Mouse (Mus musculus) CD8-positive naive resting alpha-beta T cell, adult 2 months (primary cell): ENCODE measurements around the gene Gria1.

Experiments
- DNase-seq, 2 experiments: peaks; one replicate each; pipeline ENCODE4 v3.0.0; 2022; ENCODE audit warnings: low read depth in 2 of 2, low spot score in 2 of 2

The Gria1 gene

DNA sequence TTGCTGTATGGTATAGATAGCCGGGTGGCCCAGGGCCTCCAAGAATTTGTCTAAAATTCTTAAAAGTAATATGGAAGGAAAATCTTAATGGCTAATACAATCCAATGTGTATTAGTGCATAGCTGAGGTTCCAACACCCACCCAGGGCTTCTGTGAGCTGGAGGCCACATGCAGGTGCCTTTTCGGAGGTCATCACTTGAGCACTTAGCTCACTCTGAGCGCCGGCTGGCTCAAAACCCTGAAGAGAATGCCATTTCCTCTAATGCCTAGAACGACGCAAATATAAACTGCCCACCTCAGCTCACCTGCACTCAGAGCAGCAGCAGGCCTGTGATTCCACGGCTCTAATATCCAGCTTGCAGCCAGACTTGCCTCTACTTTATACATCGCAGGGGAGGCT is 148.9 kb downstream of the Gria1 start:
- DNase-seq = no peak

DNA sequence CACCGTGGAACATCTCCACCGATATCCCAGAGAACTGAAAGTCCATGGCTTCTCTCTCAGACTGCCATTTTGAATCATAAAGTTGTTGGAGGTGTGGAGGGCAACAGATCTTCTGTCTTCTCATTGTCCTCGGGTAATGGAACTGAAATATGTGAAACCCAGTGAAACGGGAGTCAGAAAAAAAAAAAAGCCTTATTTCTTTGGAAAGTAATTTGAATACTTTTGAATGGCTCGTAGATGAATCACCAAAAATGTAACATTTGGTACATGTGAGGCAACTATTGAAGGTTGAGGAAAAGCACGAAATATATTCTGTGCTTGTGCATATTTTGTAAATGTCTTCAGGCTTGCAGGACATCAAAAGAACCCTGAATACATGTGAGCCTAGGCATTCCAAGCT is 151.7 kb downstream of the Gria1 start:
- DNase-seq = no peak

DNA sequence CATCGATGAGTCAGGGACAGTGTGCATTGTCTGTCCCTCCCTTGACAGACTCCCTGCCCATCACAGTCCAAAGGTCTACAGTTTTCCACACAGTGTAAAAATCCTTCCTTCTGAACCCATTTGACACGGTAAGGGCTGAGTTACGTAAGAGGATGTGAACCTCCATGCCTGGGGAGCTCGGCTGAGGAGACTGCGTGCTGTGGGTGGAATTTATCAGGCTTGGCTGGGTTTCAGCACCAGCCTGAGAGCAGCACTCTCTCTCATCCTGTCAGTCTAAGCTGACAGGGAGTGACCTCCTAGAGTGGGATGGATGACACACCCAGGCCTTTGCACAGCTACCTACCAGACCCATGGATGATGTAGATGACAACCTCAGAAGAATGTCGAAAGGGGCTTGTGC is 158.9 kb downstream of the Gria1 start:
- DNase-seq = no peak

DNA sequence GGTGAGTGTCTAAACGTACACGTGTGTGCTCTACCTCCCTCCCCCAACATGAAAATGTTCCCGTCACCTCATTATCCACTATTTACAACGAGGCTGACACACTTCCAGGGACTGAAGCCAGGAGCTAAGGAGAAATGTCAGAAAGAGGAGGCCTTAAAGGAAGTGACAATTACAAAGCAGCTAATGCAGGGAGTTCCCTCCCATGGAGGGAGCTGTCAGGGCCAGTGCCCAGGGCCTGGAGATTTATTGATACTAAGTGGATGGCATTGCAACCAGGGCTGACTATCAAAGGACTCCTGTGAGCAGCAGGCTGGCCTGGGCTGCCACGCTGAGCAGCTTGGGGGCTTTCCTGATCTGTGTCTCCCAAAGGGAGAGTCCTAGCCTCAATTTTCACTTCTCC is 163.0 kb downstream of the Gria1 start:
- no peak for DNase-seq

DNA sequence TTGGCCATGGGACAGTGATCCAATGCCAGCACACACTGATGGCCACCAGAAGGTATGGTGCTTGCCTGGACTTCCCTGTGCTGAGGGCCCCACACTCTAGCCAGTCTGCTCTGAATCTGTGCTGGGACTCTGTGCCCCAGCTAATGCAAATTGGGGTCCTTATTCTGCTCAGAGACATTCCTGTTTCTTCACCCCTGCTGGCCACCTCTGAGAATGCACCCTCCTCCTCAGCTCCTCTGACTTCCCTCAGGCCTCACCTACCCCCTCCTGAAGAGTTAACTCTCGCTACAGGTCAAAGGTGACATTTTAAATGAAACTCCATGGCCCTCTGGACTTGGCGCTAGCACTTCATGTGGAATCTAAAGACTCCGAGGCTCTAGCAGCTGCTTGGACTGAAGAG is 165.4 kb downstream of the Gria1 start:
- DNase-seq = no peak

DNA sequence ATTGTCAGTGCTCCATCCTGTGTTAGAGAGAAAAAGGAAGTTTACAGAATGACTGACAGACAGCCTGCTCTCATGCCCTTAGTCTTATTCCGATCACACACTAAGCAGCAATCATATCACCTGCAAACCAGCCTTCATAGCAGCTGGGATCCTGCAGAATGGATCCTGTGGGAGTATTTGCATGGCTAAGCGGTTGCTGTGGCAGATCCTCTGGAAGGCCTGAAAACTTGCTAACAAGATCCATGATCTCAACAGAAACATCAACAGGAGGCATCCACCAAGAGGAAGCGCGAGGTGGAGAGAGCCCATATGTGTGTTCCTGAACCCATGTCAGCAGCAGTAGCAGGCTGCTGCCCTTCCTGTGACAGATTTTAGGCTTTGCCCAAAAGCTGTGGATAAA is 173.0 kb downstream of the Gria1 start:
- DNase-seq = no peak

DNA sequence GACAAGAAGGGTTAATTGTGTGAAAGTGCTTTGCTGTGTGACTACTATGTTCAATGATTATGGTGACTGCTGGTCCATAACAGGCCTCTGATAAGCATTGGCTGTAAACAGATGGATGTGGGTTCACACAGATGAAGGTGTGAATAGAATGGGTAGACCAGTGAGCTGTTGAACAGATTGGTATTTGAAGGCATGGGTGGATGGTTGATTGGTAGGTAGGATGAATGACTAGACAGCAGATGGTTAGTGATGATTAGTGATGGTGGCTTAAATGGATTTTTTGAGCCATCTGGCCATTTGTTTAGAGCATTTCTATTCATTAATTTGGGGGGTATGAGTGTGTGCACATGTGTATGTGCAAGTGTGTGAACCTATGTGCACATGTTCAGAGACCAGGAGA is 173.9 kb downstream of the Gria1 start:
- DNase-seq = no peak

DNA sequence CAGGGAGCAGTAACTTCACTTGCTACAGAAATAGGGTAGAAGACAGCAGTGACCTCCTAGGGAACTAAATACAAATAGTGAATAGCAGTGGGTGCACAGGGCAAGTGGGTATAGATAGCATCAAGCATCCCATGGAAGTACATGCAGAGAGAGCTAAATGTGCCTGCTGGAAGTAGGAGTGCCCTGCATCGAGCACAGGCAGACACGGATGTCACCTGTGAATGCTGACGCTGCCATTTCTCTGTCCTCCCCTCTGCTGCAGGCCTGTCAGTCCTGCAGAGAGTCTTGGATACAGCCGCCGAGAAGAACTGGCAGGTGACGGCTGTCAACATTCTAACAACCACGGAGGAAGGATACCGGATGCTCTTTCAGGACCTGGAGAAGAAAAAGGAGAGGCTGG is 178.2 kb downstream of the Gria1 start:
- no peak for DNase-seq

DNA sequence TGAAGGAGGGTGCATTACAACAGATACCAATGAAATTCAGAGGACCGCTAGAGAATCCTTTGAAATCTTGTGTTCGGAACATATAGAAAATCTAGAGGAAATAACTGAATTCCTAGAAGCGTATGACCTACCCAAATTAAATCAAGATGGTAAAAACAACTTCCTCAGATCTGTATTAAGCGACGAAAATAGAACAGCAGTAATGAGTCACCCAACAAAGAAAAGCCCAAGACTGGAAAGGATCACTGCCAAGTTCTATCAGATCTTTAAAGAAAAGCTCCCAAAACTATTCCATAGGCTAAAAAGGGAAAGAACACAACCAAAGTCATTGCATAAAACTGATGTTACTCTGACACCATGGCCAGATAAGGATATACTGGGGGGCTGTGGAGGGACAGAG is 183.6 kb downstream of the Gria1 start:
- DNase-seq = no peak

DNA sequence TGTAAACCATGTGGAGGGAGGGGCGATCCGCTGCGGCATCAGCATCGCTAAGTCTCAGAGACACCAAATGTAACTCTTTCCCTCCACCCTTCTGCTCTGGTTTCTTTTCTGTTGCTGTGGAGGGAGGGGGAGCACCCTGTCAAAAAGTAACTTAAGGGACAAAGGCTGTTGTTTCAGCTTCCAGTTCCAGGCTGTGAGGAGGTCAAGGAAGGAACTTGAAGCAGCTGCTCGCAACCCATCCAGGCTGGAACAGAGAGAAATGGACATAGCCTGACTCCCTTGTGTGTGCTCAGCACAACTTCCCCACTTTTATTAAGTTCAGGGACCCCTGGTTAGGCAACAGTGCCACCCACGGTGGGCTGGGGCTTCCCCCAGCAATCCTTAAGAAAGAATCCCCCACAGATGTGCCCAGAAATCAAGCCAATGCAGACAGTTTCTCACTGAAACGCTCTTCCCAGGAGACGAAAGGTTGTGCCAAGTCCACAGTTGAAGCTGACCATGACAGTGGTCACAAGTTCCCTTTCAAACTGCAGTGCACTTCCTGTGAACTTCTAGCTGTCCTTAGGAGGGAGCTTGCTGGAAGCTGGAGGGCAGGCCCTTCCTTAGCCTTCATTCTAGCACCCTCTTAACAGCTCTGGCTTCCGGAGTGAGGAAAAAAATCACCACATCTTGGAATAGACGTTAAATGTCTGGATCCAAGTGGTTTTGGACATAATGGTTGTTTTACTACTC is 190.2 kb downstream of the Gria1 start:
- no peak for DNase-seq

DNA sequence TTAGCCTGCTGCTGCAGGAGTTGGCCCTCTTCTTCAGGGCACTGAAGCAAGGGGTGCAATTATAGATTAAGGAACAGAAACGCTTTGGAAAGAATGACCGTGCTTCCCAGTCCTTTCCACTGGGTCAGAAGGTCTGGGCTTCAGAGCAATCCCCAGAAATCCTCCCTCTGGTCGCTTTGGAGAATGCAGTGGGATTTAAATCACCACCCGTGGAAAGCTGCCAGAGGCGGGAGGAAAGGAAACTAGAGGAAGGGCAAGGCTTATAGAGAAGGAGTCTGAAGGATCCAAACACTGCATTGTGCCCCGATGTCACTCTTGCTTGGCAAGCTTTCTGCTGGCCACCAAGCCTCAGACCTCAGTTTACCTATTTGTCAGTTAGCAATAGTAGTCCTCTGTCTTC is 193.2 kb downstream of the Gria1 start:
- no peak for DNase-seq

DNA sequence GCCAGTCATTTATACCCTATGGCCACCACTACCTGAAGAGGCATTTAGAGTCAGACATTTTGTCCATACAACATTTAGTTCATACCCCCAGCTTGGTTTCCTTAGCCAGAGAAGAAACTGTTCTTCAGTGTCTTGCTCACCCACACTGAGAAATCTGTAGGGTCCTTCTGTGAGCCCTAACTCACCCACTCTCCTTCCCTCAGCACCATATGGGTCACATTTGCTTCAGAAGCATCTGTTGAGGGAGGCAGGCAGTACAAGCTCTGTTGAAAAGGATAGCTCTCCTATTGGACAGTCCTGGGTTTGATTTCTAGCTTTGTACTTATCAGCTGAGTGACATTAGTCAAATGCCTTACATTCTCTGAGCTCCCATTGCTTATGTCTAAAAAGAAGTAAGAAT is 196.1 kb downstream of the Gria1 start:
- no peak for DNase-seq

DNA sequence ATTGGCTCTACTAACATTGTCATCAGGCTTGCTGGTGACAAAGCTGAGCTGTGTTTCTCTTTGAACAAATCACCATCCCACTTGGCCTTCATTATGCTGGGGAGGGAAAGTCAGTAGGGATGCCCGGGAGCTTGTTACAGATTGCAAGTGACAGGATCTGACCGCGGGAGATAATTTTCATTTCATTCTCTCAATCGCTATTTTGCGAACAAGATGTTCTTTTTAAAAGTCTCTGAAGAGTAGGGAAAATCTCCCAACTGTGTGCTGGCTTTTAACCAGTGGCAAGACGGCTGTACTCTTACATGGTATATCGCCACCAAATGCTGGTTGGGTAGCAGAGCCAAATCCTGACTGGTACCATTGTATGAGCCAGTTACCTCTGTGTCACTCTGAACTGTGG is 202.9 kb downstream of the Gria1 start:
- no peak for DNase-seq

DNA sequence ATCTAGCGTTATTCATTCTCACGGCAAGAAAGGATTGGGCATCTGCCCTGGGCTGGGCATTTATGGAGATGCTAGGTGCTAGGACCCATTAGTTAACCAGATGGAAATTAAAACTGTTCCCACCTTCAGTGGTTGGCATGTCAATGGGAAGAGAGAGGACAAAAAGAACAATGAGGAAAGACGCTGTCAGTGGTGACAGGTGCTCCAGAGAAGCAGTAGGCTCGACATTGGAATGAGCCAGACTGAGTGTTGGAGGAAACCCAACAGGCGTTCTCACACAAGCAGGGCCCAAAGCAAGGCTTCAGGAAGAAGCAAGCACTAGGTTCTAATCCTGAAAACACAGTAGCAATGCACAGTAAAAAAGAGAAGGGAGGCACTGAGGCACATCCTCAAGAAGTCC is 203.4 kb downstream of the Gria1 start:
- DNase-seq = no peak

DNA sequence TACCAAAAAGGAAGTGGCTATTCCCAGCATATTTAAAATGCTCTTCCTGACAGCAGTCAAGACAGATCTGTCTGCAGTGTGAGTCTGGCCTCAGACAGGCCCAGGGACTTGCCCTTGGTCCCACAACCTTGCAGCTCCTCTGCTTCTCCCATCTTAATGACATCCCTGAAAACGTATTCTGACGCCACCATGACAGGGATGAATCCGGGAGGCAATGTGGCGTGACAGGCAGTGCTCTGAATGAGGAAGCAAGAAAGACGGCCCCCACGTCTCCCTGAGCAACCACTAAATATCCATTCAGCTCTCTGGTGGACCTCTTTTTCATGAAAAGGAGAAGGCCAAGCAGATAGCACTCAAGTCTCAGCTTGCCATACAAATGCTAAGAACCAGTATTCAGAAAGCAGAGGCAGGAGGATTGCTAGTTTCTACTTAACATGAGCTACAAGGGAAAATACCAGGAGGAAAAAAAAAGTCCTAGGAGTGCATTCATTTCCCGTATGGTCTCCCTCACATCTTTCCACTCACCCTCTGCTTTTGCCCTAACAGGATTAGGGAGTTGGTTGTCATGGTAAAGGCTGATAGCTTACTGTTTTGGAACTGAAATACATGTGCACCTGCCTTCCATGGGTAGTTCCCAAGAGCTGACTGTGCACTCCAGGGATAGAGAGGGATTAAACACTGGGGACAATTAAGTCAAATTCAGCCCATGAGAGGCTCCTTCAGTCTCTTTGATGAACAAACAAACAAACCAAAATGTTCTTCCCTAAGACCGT is 211.8 kb downstream of the Gria1 start:
- DNase-seq = no peak

DNA sequence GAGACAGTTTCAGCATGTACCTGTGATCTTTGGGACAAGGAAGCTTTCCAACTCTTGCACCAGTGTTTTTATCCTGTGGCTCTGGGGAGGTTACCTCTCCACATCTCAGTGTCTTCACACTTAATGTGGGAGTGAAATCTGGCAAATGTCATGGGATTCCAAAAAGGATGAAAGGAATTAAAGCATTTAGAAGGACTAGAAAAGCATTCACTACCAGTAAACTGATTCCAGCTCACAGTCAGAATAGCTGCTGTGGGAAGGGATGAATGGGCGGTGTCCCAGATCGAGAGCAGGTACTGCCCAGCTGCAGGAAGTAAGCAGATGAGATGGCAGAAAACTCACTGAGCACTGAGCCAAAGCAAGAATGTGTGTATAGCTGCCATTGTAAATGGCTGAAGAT is 224.3 kb downstream of the Gria1 start:
- DNase-seq = no peak

DNA sequence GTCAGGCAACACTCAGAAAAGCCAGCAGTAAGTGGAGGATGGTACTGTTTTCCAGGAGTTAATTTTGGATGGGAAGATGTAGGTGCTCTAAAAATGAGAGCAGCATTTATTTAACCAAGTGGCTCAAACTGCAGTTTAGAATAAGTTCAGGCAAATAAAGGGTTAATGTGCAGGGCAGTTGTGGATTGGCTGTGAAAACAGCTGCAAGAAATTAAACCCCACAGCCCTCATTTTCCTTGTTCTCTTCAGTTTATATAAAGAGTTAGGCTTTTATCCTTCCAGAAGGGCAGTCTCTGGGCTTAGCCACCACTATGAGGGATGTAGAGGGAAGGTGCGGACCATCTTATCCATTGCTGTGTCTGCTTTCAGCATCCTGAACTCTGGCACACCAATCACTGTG is 225.2 kb downstream of the Gria1 start:
- no peak for DNase-seq

DNA sequence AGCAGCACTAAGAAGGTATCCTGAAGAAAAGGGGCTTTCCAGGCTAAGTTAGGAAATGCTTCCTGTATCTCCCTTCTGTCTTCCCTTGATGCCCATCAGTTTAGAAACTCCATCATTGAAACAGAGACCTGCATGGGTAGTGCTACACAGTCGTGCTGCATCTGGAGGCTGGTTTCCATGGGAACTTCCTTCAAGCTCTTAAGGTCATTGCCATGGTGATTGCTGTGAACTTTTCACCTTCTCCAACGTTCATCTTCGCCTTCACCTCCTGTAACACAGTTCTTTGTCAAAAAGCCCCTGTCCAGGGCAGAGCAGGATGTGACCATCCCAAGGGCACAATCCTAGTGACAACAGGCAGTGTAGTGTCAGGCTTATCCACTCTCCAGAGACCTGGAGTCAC is 228.6 kb downstream of the Gria1 start:
- DNase-seq = no peak

DNA sequence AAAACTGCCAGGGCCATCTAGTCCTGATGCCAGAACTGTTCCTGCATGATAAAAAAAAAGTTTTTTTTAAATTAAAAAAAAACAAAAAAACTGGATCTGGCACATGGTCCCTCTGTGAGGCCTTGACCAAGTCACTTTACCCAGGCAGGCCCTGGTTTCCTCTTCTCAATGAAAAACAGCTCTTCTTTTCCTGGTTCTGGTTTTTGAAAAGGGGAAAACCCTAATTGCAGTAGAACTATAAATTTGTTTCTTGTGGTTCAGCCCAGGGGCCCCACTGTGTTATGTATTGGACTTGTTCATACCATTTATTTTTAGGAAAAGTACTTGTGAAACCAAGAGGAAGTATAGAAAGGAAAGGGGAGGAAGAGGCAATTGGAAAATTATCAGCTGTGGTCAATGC is 232.6 kb downstream of the Gria1 start:
- no peak for DNase-seq

DNA sequence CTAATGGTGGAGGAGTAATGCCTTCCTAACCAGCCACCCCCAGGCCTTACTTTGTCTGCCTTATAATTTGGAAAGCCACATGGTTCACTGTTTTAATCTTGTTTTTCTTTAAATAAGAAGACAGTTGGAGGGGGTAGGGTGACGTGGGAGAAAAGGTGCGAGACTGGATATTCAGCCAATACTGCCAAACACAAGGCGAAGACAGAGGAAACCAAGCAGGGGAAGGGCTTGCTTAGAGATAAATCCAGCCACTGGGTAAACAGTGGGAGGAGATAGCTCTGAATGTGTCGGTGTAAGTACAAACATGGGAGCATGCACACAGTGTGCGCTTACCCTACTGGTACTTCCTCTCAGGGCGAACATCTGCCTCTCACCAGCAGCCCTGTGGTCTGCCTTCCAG is 233.4 kb downstream of the Gria1 start:
- no peak for DNase-seq

DNA sequence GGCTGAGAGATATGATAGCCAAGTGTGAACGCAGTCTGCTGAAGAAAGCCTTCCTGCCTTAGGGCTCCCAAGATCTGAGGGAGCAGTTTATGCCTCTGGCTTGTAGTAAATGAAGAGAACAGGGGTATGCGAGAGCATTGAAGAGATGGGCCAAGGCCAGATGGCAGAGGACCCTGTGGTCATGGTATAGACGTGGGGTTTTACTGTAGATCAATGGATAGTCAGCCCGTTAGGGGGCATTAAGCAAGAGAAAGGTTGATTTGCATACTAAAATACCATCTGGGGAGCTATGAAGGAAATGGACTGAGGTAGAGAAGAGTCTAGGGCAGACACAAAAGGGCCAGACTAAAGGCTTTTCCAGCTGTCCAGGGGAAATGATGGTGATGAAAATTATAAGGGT is 237.7 kb downstream of the Gria1 start:
- no peak for DNase-seq

DNA sequence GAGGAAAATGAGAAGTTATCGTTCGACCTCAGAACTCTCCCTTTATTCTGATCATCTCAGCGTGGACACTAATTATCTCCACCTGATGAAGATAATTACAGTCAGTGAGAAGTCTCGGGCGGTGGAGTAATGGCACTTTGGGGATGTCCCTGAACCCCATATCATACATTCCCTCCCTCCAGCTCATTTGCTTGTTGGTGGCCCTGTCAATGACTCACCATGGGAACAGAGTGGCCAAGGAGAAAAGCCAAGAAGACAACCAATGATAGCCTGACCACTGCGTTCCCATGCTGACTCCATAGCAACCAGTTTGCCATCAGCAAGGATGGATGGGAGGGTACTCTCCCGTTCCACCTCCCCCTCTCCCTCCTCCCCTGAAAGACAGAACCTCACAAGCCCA is 238.9 kb downstream of the Gria1 start:
- DNase-seq = no peak

DNA sequence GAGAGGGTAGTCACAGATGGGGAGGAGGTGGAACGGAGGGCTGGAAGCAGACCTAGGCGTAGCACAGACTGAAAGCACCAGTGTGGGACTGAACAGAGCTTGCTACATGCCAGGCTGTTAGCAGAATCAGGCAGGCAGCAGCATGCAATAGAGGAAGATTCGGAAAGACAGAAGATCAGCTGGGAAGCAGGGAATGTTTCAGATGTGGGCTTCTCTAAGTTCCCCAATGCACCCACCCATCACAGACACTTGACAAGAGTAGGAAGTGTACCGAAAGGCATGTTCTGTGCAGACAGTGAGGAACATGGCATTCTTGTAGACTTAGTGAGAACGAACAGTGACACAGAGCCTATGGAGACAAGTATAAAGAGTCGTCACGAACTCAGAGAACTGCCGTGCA is 260.5 kb downstream of the Gria1 start:
- DNase-seq = no peak
